Mouse (Mus musculus): ENCODE measurements around the gene Ebf1. TPM values are rescaled to one million over a fixed set of nuclear protein-coding genes. Genes with fewer than 3 reads are reported as not detected.

The Ebf1 gene
- total and polyA plus RNA-seq, 2 experiments from 2014 or later: 8.1 to 10.4 TPM

GRCm38 (mm10) chr11:44899554-44899953 is 282.4 kb downstream of the Ebf1 start:
- no peak for TF ChIP-seq EP300 (IDR thresholded peaks at IDR 0.05; ENCODE audit: low read depth)
- TF ChIP-seq CTCF (IDR thresholded peaks at IDR 0.05; ENCODE audit: low read depth): no peak
- ATAC-seq (ENCODE audit: insufficient read depth, low read depth) (no peak), DNase-seq (ENCODE audit: low spot score) (no peak)
- no peak overlapping the region for H3K4me2 ChIP-seq (ENCODE audit: low read depth, low read length)
- no peak overlapping the region for H3K4me3 ChIP-seq (ENCODE audit: low read depth, low read length)
- H3K9me3 ChIP-seq (replicated peaks; ENCODE audit: control insufficient read depth, low read length): no peaks in the 10 kb centered on the region
- H3K36me3 ChIP-seq (replicated peaks; ENCODE audit: control insufficient read depth, insufficient read depth, low read length): no peaks in the 10 kb centered on the region
- no peak overlapping the region for H3K27ac ChIP-seq (ENCODE audit: low read depth)
- H3K4me1 ChIP-seq (ENCODE audit: control insufficient read depth, insufficient read depth): 0 out of 2 replicates have a peak, but pooled peaks cover 5% of the 10 kb centered on the region
- H3K27me3 ChIP-seq (ENCODE audit: control insufficient read depth, insufficient read depth, low read length): no peaks in the 10 kb centered on the region
- H3K9ac ChIP-seq (replicated peaks; ENCODE audit: low read depth, low read length): no peak overlapping the region

DNA sequence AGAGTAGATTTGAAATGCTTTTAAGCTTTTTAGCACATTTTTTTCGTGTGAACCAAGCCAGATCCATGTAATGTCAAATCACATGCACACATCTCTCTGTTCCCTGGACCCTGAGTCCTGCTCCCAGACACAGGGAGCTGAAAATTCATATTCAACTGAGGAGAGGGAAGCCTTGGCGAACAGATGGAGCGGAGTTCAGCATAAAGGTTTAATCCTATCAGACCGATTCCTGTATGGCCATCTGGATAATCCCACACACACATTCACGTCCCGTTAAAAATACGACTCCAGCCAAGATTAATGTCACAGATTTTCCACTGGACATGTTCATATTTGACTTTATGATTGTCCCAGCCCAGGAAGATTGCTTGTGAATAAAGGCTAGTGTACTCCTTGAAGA is 282.8 kb downstream of the Ebf1 start:
- 69% methylated on average over 7 of the region's 7 CpGs for WGBS
- H3K36me3 ChIP-seq (replicated peaks; ENCODE audit: control insufficient read depth, insufficient read depth, low read length): no peaks in the 10 kb centered on the region
- H3K9me3 ChIP-seq (replicated peaks; ENCODE audit: control insufficient read depth, low read length): no peaks in the 10 kb centered on the region
- H3K4me1 ChIP-seq (ENCODE audit: control insufficient read depth, insufficient read depth): 0 out of 2 replicates have a peak, but pooled peaks cover 5% of the 10 kb centered on the region
- H3K4me3 ChIP-seq (ENCODE audit: low read depth, low read length): no peak overlapping the region
- ATAC-seq (ENCODE audit: insufficient read depth, low read depth) (no peak), DNase-seq (ENCODE audit: low spot score) (no peak)
- H3K9ac ChIP-seq (replicated peaks; ENCODE audit: low read depth, low read length): no peak overlapping the region
- no peak overlapping the region for H3K4me2 ChIP-seq (ENCODE audit: low read depth, low read length)
- no peak for TF ChIP-seq CTCF (IDR thresholded peaks at IDR 0.05; ENCODE audit: low read depth)
- TF ChIP-seq EP300 (IDR thresholded peaks at IDR 0.05; ENCODE audit: low read depth): no peak
- H3K27me3 ChIP-seq (ENCODE audit: control insufficient read depth, insufficient read depth, low read length): no peaks in the 10 kb centered on the region
- H3K27ac ChIP-seq (ENCODE audit: low read depth): no peak overlapping the region

DNA sequence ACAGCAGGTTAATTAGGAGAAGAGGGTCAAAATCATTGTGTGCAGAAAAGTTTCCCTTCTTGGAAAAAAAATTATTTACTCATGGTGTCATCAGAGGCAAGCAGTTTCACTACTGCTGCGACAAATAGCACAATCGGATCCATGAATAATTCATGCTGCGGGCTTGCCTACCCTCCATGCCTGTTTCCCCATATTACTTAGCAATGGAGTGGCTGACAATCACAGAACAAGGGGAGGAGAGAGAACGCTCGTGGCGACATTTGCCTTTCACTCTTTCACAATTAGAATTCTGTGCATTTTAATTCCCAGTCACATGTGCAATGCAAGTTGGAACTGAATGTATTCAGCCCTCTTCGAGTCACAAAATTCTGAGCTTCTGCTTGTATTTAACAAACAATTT is 283.4 kb downstream of the Ebf1 start:
- no peaks in the 10 kb centered on the region for H3K9me3 ChIP-seq (replicated peaks; ENCODE audit: control insufficient read depth, low read length)
- WGBS: 85% methylated on average over 7 of the region's 7 CpGs
- TF ChIP-seq CTCF (IDR thresholded peaks at IDR 0.05; ENCODE audit: low read depth) (no peak), EP300 (IDR thresholded peaks at IDR 0.05; ENCODE audit: low read depth) (no peak)
- H3K36me3 ChIP-seq (replicated peaks; ENCODE audit: control insufficient read depth, insufficient read depth, low read length): no peaks in the 10 kb centered on the region
- H3K27me3 ChIP-seq (ENCODE audit: control insufficient read depth, insufficient read depth, low read length): no peaks in the 10 kb centered on the region
- H3K27ac ChIP-seq (ENCODE audit: low read depth): no peak overlapping the region
- no peak overlapping the region for H3K9ac ChIP-seq (replicated peaks; ENCODE audit: low read depth, low read length)
- no peak for ATAC-seq (ENCODE audit: insufficient read depth, low read depth)
- H3K4me1 ChIP-seq (ENCODE audit: control insufficient read depth, insufficient read depth): 0 out of 2 replicates have a peak, but pooled peaks cover 5% of the 10 kb centered on the region
- no peak overlapping the region for H3K4me2 ChIP-seq (ENCODE audit: low read depth, low read length)
- H3K4me3 ChIP-seq (ENCODE audit: low read depth, low read length): no peak overlapping the region
- DNase-seq (ENCODE audit: low spot score): no peak

GRCm38 (mm10) chr11:44901715-44902114 is 284.6 kb downstream of the Ebf1 start:
- Histone ChIP-seq H3K9me3 (replicated peaks; ENCODE audit: control insufficient read depth, low read length) (no peaks in the 10 kb centered on the region), H3K36me3 (replicated peaks; ENCODE audit: control insufficient read depth, insufficient read depth, low read length) (no peaks in the 10 kb centered on the region), H3K4me2 (ENCODE audit: low read depth, low read length) (no peak overlapping the region), H3K4me3 (ENCODE audit: low read depth, low read length) (no peak overlapping the region), H3K9ac (replicated peaks; ENCODE audit: low read depth, low read length) (no peak overlapping the region), H3K27ac (ENCODE audit: low read depth) (no peak overlapping the region), H3K27me3 (ENCODE audit: control insufficient read depth, insufficient read depth, low read length) (no peaks in the 10 kb centered on the region), H3K4me1 (ENCODE audit: control insufficient read depth, insufficient read depth) (0 out of 2 replicates have a peak, but pooled peaks cover 5% of the 10 kb centered on the region)
- ATAC-seq (ENCODE audit: insufficient read depth, low read depth) (no peak), DNase-seq (ENCODE audit: low spot score) (no peak)
- TF ChIP-seq CTCF (IDR thresholded peaks at IDR 0.05; ENCODE audit: low read depth): no peak
- TF ChIP-seq EP300 (IDR thresholded peaks at IDR 0.05; ENCODE audit: low read depth): no peak
- 74% methylated on average over 2 of the region's 2 CpGs for WGBS

- WGBS: 29% methylated on average over 6 of the region's 6 CpGs
- H3K4me1 ChIP-seq (ENCODE audit: control insufficient read depth, insufficient read depth): 0 out of 2 replicates have a peak, but pooled peaks cover 5% of the 10 kb centered on the region
Observed at GRCm38 (mm10) chr11:44902165-44902564, 285.0 kb downstream of the Ebf1 start.

DNA sequence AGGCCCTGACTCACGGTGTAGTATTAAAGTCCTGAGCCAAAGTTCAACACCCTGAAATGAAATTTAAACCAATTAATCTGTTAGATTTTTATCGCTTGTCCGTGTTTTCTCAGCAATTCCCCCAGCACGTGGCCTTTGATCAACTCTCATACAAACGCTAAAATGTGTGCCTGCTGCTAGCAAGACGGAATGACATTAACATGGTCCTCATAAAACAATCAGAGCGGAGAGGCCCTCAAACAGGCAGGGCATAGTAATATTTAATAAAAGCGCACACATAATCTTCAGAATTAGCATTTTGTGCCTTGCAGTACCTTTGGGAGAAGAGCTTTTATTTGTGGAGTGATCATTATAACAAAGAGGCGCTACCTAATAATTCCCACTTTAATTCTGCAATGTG is 287.0 kb downstream of the Ebf1 start:
- H3K27me3 ChIP-seq (ENCODE audit: control insufficient read depth, insufficient read depth, low read length): no peaks in the 10 kb centered on the region
- no peak overlapping the region for H3K4me3 ChIP-seq (ENCODE audit: low read depth, low read length)
- H3K4me1 ChIP-seq (ENCODE audit: control insufficient read depth, insufficient read depth): no peaks in the 10 kb centered on the region
- H3K36me3 ChIP-seq (replicated peaks; ENCODE audit: control insufficient read depth, insufficient read depth, low read length): no peaks in the 10 kb centered on the region
- TF ChIP-seq EP300 (IDR thresholded peaks at IDR 0.05; ENCODE audit: low read depth) (no peak), CTCF (IDR thresholded peaks at IDR 0.05; ENCODE audit: low read depth) (no peak)
- no peak overlapping the region for H3K27ac ChIP-seq (ENCODE audit: low read depth)
- 82% methylated on average over 9 of the region's 9 CpGs for WGBS
- no peak overlapping the region for H3K9ac ChIP-seq (replicated peaks; ENCODE audit: low read depth, low read length)
- ATAC-seq (ENCODE audit: insufficient read depth, low read depth): no peak
- H3K4me2 ChIP-seq (ENCODE audit: low read depth, low read length): no peak overlapping the region
- H3K9me3 ChIP-seq (replicated peaks; ENCODE audit: control insufficient read depth, low read length): no peaks in the 10 kb centered on the region
- DNase-seq (ENCODE audit: low spot score): no peak

More at GRCm38 (mm10) chr11:44902165-44902564, 285.0 kb downstream of the Ebf1 start:
- Histone ChIP-seq H3K27ac (ENCODE audit: low read depth) (no peak overlapping the region), H3K4me2 (ENCODE audit: low read depth, low read length) (no peak overlapping the region), H3K36me3 (replicated peaks; ENCODE audit: control insufficient read depth, insufficient read depth, low read length) (no peaks in the 10 kb centered on the region), H3K9ac (replicated peaks; ENCODE audit: low read depth, low read length) (no peak overlapping the region), H3K27me3 (ENCODE audit: control insufficient read depth, insufficient read depth, low read length) (no peaks in the 10 kb centered on the region), H3K9me3 (replicated peaks; ENCODE audit: control insufficient read depth, low read length) (no peaks in the 10 kb centered on the region), H3K4me3 (ENCODE audit: low read depth, low read length) (no peak overlapping the region)
- DNase-seq (ENCODE audit: low spot score) (no peak), ATAC-seq (ENCODE audit: insufficient read depth, low read depth) (no peak)
- TF ChIP-seq EP300 (IDR thresholded peaks at IDR 0.05; ENCODE audit: low read depth) (no peak), CTCF (IDR thresholded peaks at IDR 0.05; ENCODE audit: low read depth) (no peak)
